In genomic region chr13:45454641-45455040, GRCm38 (mm10) we compare ENCODE assay signal across 8 mouse cellular contexts. TPM values are rescaled to one million over a fixed set of nuclear protein-coding genes. Genes with fewer than 3 reads are reported as not detected.
DNase-seq lines count a peak whose midpoint lies in the region; ATAC-seq and TF ChIP-seq lines count a peak whose summit lies in the region.

No protein-coding gene starts in this region.

- peak overlapping the region; percentile 14; the same call in 1 of the 2 replicates for H3K4me2 ChIP-seq in lung, embryonic 15.5 days
- peak overlapping the region; percentile 21 for H3K4me2 ChIP-seq in neural tube, embryonic 13.5 days

- H3K4me1 ChIP-seq in lung, embryonic 15.5 days, result peaks cover 32% of the 10 kb centered on the region
- H3K4me1 ChIP-seq in heart, adult 2 months (ENCODE audit: control insufficient read depth, insufficient read depth, low read length), result peaks cover 10% of the 10 kb centered on the region
- H3K4me1 ChIP-seq in neural tube, embryonic 13.5 days (replicated peaks), result peaks cover 40% of the 10 kb centered on the region

- WGBS in lung, embryonic 15.5 days, result 5% methylated on average over 4 of the region's 4 CpGs
- WGBS in heart, adult 2 months, result 28% methylated on average over 4 of the region's 4 CpGs
- WGBS in neural tube, embryonic 13.5 days, result 17% methylated on average over 4 of the region's 4 CpGs

- DNase-seq in lung, postnatal 25 days (ENCODE audit: low spot score), result no peak
- no peak for DNase-seq in heart, adult 2 months
- peak; percentile 63 for DNase-seq in kidney, postnatal 10 days
- no peak for DNase-seq in spleen, postnatal 4 days (ENCODE audit: low spot score in 2 of 2)
- DNase-seq in cerebellum, adult 8-10 months, result no peak
- DNase-seq in yolk sac, embryonic 10.5 days (ENCODE audit: low spot score), result no peak

- peak; percentile 70; the same call in 1 of the 2 replicates for ATAC-seq in lung, embryonic 15.5 days (ENCODE audit: borderline replicate concordance, extremely low read depth, low FRiP score, low TSS enrichment)
- ATAC-seq in neural tube, embryonic 13.5 days (ENCODE audit: low read depth), result no peak

- H3K36me3 ChIP-seq in lung, embryonic 15.5 days, result no peaks in the 10 kb centered on the region
- peaks cover 10% of the 10 kb centered on the region; the same call in 1 of the 2 replicates for H3K36me3 ChIP-seq in heart, adult 2 months (ENCODE audit: control insufficient read depth, insufficient read depth, low read length)
- H3K36me3 ChIP-seq in neural tube, embryonic 13.5 days, result no peaks in the 10 kb centered on the region

- TF ChIP-seq EP300 in heart, adult 2 months (IDR thresholded peaks at IDR 0.05; ENCODE audit: insufficient read depth, low read depth, low read length), result no peak

- no peak for TF ChIP-seq POLR2A in heart, adult 2 months (IDR thresholded peaks at IDR 0.05; ENCODE audit: insufficient read depth, low read depth, low read length)

- no peak overlapping the region for H3K9ac ChIP-seq in lung, embryonic 15.5 days
- no peak overlapping the region for H3K9ac ChIP-seq in heart, adult 2 months (ENCODE audit: low read depth, low read length)
- no peak overlapping the region for H3K9ac ChIP-seq in neural tube, embryonic 13.5 days

- no peaks in the 10 kb centered on the region for H3K9me3 ChIP-seq in lung, embryonic 15.5 days
- H3K9me3 ChIP-seq in neural tube, embryonic 13.5 days, result no peaks in the 10 kb centered on the region

- peak overlapping the region; percentile 87 for H3K27ac ChIP-seq in lung, embryonic 15.5 days
- H3K27ac ChIP-seq in heart, adult 2 months, result peak overlapping the region; percentile 81
- H3K27ac ChIP-seq in neural tube, embryonic 13.5 days (replicated peaks), result peak overlapping the region; percentile 67

- no peak overlapping the region for H3K4me3 ChIP-seq in lung, embryonic 15.5 days
- H3K4me3 ChIP-seq in heart, adult 2 months, result no peak overlapping the region
- no peak overlapping the region for H3K4me3 ChIP-seq in neural tube, embryonic 13.5 days

- TF ChIP-seq CTCF in heart, adult 2 months (IDR thresholded peaks at IDR 0.05), result no peak

- no peaks in the 10 kb centered on the region for H3K27me3 ChIP-seq in lung, embryonic 15.5 days
- H3K27me3 ChIP-seq in heart, adult 2 months (ENCODE audit: control insufficient read depth, insufficient read depth, low read length), result no peaks in the 10 kb centered on the region
- no peaks in the 10 kb centered on the region; the same call in 1 of the 2 replicates for H3K27me3 ChIP-seq in neural tube, embryonic 13.5 days

- intact Hi-C loops in heart, adult 2 months (cut with DNase I), result loop anchor here (2.0 kb wide), 1 partner anchor 64 kb away; no protein-coding TSS in a partner anchor

- no peaks in the 10 kb centered on the region for H3K79me2 ChIP-seq in heart, adult 2 months (replicated peaks; ENCODE audit: control insufficient read depth, insufficient read depth, low read length)

RNA-seq across cellular contexts. Expression of gene Gmpr, which starts 52.6 kb away (rescaled TPM):
- polyA plus RNA-seq in lung, embryonic 15.5 days (2015; fragmentation: Nextera tagmentation; extraction: Ambion mirVana), result 25.6 and 27.9 TPM in 2 replicates
- total RNA-seq in heart, adult 2 months (2021), result 100 to 1,000 TPM; 139 to 158 TPM
- polyA plus RNA-seq in heart, adult 2 months (2012; rRNA removed), result 171 and 198 TPM in 2 replicates
- 39.2 and 41.7 TPM in 2 replicates for polyA plus RNA-seq in neural tube, embryonic 13.5 days (2015; fragmentation: Nextera tagmentation; extraction: Ambion mirVana)
